Mouse (Mus musculus) B cell, adult 67 days (primary cell): ENCODE measurements around the gene Hist2h2ab. TPM values are rescaled to one million over a fixed set of nuclear protein-coding genes. Genes with fewer than 3 reads are reported as not detected.

Experiments used
- total RNA-seq, 2 experiments: library from RNA; stranded (reverse); gene quantifications; 4 replicates each; pipeline ENCODE4 v1.2.4; 2023

Gene Hist2h2ab
- 1 to 10 TPM; 3.6 to 6.4 TPM for total RNA-seq

GRCm38 (mm10) chr3:96219661-96220130 lies at the start of gene Hist2h2ab, which contains the start of gene Bola1:
Gene Hist2h2ab, plus strand, starts transcription at chr3:96219865.
Gene Bola1, minus strand, starts transcription at chr3:96219709.

GRCm38 (mm10) chr3:96172197-96173178 lies 47.2 kb upstream of the Hist2h2ab start, which contains the start of gene Sf3b4:
Gene Sf3b4, plus strand, starts transcription at chr3:96172332.

GRCm38 (mm10) chr3:96180727-96181477 lies 38.8 kb upstream of the Hist2h2ab start, which contains the start of gene Sv2a:
Gene Sv2a, plus strand, starts transcription at chr3:96181151.

GRCm38 (mm10) chr3:96220765-96221639 lies 1.3 kb downstream of the Hist2h2ab start, which contains the start of the genes Hist2h2ac and Hist2h2be:
Gene Hist2h2ac, minus strand, starts transcription at chr3:96220880.
Gene Hist2h2be, plus strand, starts transcription at chr3:96221119.

GRCm38 (mm10) chr3:96238954-96239793 lies 19.5 kb downstream of the Hist2h2ab start, which contains the start of gene Hist2h3c2:
Gene Hist2h3c2, minus strand, starts transcription at chr3:96239127.

GRCm38 (mm10) chr3:96239949-96240798 lies 20.5 kb downstream of the Hist2h2ab start, which contains the start of gene Hist2h2aa2:
Gene Hist2h2aa2, minus strand, starts transcription at chr3:96240276.

GRCm38 (mm10) chr3:96245003-96245886 lies 25.6 kb downstream of the Hist2h2ab start, which contains the start of gene Hist2h2aa1:
Gene Hist2h2aa1, plus strand, starts transcription at chr3:96245497.

GRCm38 (mm10) chr3:96246427-96246856 lies 26.8 kb downstream of the Hist2h2ab start, which contains the start of gene Hist2h3c1:
Gene Hist2h3c1, plus strand, starts transcription at chr3:96246685.

GRCm38 (mm10) chr3:96262979-96263550 lies 43.4 kb downstream of the Hist2h2ab start, which contains the start of gene Hist2h4:
Gene Hist2h4, minus strand, starts transcription at chr3:96263311.

GRCm38 (mm10) chr3:96268051-96268775 lies 48.5 kb downstream of the Hist2h2ab start, which contains the start of gene Hist2h3b:
Gene Hist2h3b, plus strand, starts transcription at chr3:96268654.

Other genes with a start within 250 kb of the Hist2h2ab start
- 100 to 1,000 TPM; 232 to 254 TPM for gene Plekho1, start 223.9 kb upstream of the Hist2h2ab start, total RNA-seq
- gene Vps45, start 161.4 kb upstream of the Hist2h2ab start, total RNA-seq = 10 to 100 TPM; 22.5 to 26.8 TPM
- gene Otud7b, start 115.3 kb upstream of the Hist2h2ab start, total RNA-seq = 10 to 100 TPM; 61.6 to 63.2 TPM
- 1 to 10 TPM; 3.2 to 3.5 TPM for gene Mtmr11, start 57.9 kb upstream of the Hist2h2ab start, total RNA-seq
- 10 to 100 TPM; 86.0 to 89.2 TPM for gene Sf3b4, start 47.5 kb upstream of the Hist2h2ab start, total RNA-seq
- 1 to 10 TPM; 1.9 to 2.8 TPM for gene Sv2a, start 38.7 kb upstream of the Hist2h2ab start, total RNA-seq
- 10 to 100 TPM in 1 of 2 experiments, 1 to 10 TPM in 1; 8.9 to 12.7 TPM for gene Bola1, start 156 bp upstream of the Hist2h2ab start, total RNA-seq
- gene Hist2h2ac, start 1.0 kb downstream of the Hist2h2ab start, total RNA-seq = 100 to 1,000 TPM; 121 to 127 TPM
- gene Hist2h2be, start 1.3 kb downstream of the Hist2h2ab start, total RNA-seq = 1 to 10 TPM; 5.3 to 5.9 TPM
- 1 to 10 TPM; 1.5 to 2.7 TPM for gene Hist2h3c2, start 19.3 kb downstream of the Hist2h2ab start, total RNA-seq
- 100 to 1,000 TPM; 794 to 801 TPM for gene Hist2h2aa2, start 20.4 kb downstream of the Hist2h2ab start, total RNA-seq
- 10 to 100 TPM in 1 of 2 experiments, not detected in 1; 26.8 TPM for gene Hist2h2aa1, start 25.6 kb downstream of the Hist2h2ab start, total RNA-seq
- gene Hist2h3c1, start 26.8 kb downstream of the Hist2h2ab start, total RNA-seq = not detected
- gene Hist2h4, start 43.4 kb downstream of the Hist2h2ab start, total RNA-seq = 10 to 100 TPM; 57.1 to 68.9 TPM
- gene Hist2h3b, start 48.8 kb downstream of the Hist2h2ab start, total RNA-seq = 100 to 1,000 TPM; 160 to 180 TPM
- gene Hist2h2bb, start 49.9 kb downstream of the Hist2h2ab start, total RNA-seq = 100 to 1,000 TPM; 237 to 261 TPM
- gene Fcgr1, start 74.1 kb downstream of the Hist2h2ab start, total RNA-seq = under 1 TPM in 1 of 2 experiments, not detected in 1; 0.61 TPM
- gene BC107364, start 232.4 kb downstream of the Hist2h2ab start, total RNA-seq = not detected